Mouse (Mus musculus) E14TG2a.4 (cell line): ENCODE data around the gene Selenon.

Experiments used
- H3K27me3 ChIP-seq: 2 replicates; pipeline ENCODE4 v1.6.1; 2014; ENCODE audit warnings: low read length, control low read depth; ENCODE audit not compliant: insufficient read depth
- H3K36me3 ChIP-seq: 2 replicates; pipeline ENCODE4 v1.6.1; 2014; ENCODE audit warnings: low read length, control low read depth; ENCODE audit not compliant: insufficient read depth
- H3K4me1 ChIP-seq: replicated peaks from 2 replicates; pipeline ENCODE4 v1.6.1; 2014; ENCODE audit warnings: low read depth, low read length, control low read depth
- H3K4me3 ChIP-seq: replicated peaks from 2 replicates; pipeline ENCODE4 v1.5.1; 2014; ENCODE audit warnings: mild to moderate bottlenecking, low read length
- H3K9me3 ChIP-seq: 2 replicates; pipeline ENCODE4 v1.6.1; 2014; ENCODE audit warnings: low read length, control low read depth
- CTCF ChIP-seq: conservative IDR thresholded peaks from 2 replicates; pipeline ENCODE4 v1.5.1; 2014; ENCODE audit warnings: low read length
- NANOG ChIP-seq: IDR thresholded peaks from 2 replicates; pipeline ENCODE4 v1.6.1; 2014; ENCODE audit warnings: borderline replicate concordance, low read length, mixed read lengths
- POU5F1 ChIP-seq: IDR thresholded peaks from 2 replicates; pipeline ENCODE4 v1.6.1; 2014; ENCODE audit warnings: low read length, borderline replicate concordance

The Selenon gene

DNA sequence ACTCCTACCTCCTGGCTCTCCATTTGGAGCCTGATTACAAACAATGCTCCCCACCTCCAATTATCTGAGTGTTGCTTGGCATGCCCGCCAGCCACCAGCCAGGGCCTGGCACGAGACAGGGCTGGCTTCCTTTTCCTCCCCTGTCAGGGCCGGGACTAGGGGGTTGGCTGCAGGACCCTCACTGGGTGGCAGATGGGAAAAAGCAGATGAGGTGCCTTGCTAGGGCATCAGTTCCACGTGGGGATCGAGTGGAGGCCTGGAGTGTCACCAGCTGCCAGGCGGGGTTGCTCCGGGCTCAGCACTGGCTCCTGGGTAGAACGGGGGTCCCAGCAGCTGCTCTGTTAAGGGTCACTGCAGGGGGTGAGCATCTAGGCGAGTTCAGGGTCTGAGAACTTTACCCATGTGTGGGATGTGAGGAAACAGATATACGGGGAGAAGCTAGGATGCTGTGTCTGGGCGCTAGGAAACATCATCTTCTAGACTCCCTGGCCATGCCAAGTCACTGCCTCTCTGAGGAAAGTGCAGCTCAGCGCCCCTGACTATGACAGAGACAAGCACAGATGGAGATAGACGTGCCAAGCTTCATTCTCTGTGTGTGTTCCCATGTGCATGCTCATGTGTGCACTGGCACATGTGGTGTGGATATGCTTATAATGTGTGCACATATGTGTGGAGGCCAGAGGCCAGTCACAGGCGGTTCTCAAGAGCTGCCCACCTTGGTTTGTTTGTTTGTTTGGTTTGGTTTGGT lies 18.9 kb upstream of the Selenon start:
- H3K4me3 ChIP-seq: no peak overlapping the region
- no peak for TF ChIP-seq CTCF
- TF ChIP-seq POU5F1: no peak
- no peak for TF ChIP-seq NANOG
- peaks cover 42% of the 10 kb centered on the region for H3K4me1 ChIP-seq
- H3K27me3 ChIP-seq: peaks cover 16% of the 10 kb centered on the region
- no peaks in the 10 kb centered on the region for H3K36me3 ChIP-seq
- peaks cover 6% of the 10 kb centered on the region for H3K9me3 ChIP-seq

DNA sequence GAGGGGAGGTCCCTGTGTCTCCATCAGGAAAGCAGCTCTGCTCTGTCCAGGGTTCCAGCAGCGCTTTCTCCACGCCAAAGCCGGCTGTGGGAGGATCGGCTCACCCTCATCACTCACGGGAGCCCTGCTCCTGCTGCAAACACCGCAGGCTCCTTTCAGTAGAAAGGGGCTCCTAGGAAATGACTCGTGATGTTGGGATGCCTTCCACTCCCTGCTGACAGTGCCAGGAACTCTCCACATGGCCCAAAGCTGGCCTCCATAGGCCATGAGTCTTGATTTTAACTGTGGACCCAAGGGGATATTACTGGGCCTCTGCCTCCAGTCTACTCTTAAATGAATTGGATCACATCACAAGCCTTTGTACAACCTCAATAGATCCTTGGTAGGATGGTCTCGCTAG lies 17.9 kb upstream of the Selenon start:
- Histone ChIP-seq H3K4me1 (peaks cover 48% of the 10 kb centered on the region), H3K4me3 (no peak overlapping the region), H3K27me3 (peaks cover 16% of the 10 kb centered on the region), H3K9me3 (peaks cover 10% of the 10 kb centered on the region), H3K36me3 (peaks cover 4% of the 10 kb centered on the region; the same call in 1 of the 2 replicates)
- TF ChIP-seq POU5F1 (no peak), CTCF (no peak), NANOG (no peak)

DNA sequence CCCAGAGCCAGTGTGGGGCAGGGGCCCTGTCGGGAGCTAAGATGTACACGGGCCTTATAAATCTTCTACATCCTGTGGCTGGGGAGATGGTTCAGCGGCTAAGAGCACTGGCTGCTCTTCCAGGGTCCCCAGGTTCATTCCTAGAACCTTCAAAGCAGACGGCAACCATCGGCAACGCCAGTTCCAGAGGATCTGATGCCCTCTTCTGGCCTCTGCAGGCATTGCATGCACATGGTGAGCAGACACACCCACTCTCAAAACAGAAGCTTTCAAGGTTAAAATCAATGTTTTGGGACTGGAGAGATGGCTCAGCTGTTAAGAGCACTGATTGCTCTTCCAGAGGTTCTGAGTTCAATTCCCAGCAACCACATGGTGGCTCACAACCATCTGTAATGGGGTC lies 17.2 kb upstream of the Selenon start:
- TF ChIP-seq CTCF (peak; percentile 83), POU5F1 (no peak), NANOG (no peak)

DNA sequence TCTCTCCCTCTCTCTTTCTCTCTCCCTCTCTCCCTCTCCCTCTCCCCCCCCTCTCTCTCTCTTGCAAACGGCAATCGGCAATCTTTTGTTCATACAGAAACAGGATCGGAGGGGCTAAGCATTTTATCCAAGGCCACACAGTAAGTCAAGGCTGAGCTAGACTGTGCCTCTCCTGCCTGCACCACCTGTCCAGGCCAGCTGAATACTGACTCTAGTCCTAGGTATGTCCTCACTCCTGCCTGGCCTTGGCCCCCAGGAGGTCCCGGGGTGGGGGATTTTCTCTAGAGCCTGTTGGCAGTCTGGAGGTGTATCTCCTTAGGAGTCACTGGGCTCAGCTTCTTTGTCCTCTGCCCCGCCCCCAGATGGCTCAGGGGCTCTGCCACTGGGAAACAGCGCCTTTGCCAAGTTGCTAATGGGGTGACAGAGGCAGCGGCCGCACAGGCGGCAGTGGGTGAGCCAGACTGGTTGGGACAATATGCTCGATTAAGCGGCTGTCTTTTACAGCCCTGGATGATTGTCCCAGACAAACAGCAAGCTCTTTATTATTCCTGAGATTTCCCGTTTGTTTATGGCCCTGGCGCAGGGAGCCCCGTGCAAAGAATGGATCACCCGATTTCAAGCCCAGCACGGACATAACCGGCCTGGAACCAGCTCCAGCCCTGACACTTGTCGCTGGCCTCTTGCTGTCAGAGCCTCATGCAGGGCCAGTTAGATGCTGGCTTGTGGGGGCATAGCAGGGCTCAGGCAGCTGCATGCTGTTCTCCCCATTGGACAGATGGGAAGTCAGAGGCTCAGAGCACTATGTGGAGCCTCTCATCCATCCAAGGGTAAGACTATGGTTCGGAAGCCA lies 15.6 kb upstream of the Selenon start:
- no peak for TF ChIP-seq CTCF
- TF ChIP-seq NANOG: no peak
- TF ChIP-seq POU5F1: no peak
- peaks cover 6% of the 10 kb centered on the region for H3K9me3 ChIP-seq
- 0 out of 2 replicates have a peak overlapping the region, but pooled peaks have one; percentile 26 for H3K4me3 ChIP-seq
- peaks cover 9% of the 10 kb centered on the region; the same call in 1 of the 2 replicates for H3K36me3 ChIP-seq
- H3K4me1 ChIP-seq: peaks cover 52% of the 10 kb centered on the region
- peaks cover 16% of the 10 kb centered on the region for H3K27me3 ChIP-seq

More for the DNA sequence above, 17.2 kb upstream of the Selenon start:
- Histone ChIP-seq H3K36me3 (peaks cover 9% of the 10 kb centered on the region; the same call in 1 of the 2 replicates), H3K4me3 (no peak overlapping the region), H3K9me3 (peaks cover 11% of the 10 kb centered on the region), H3K4me1 (peaks cover 52% of the 10 kb centered on the region), H3K27me3 (peaks cover 16% of the 10 kb centered on the region)

DNA sequence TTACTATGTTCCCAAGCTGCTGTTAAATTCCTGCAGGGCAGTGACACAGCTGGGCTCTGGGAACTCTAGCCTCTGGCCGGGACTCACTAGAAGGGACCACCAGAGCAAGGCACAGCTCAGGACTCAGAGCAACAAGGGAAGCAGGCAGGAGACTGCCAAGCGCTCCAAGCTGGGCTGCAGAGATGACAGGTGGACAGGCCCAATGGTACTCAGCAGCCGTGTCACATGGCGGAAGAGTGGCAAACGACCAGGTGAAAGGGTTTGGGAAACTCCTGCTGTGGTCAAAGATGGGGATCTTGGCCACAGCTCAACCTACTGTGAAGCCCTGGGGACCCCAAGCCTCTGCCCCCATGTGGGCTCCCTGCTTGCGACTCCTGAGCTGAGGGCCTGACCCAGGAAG lies 12.1 kb upstream of the Selenon start:
- H3K4me1 ChIP-seq: peaks cover 39% of the 10 kb centered on the region
- peaks cover 16% of the 10 kb centered on the region for H3K27me3 ChIP-seq
- H3K36me3 ChIP-seq: peaks cover 9% of the 10 kb centered on the region; the same call in 1 of the 2 replicates
- H3K9me3 ChIP-seq: peaks cover 6% of the 10 kb centered on the region
- no peak overlapping the region for H3K4me3 ChIP-seq
- TF ChIP-seq POU5F1: no peak
- no peak for TF ChIP-seq NANOG
- TF ChIP-seq CTCF: no peak

DNA sequence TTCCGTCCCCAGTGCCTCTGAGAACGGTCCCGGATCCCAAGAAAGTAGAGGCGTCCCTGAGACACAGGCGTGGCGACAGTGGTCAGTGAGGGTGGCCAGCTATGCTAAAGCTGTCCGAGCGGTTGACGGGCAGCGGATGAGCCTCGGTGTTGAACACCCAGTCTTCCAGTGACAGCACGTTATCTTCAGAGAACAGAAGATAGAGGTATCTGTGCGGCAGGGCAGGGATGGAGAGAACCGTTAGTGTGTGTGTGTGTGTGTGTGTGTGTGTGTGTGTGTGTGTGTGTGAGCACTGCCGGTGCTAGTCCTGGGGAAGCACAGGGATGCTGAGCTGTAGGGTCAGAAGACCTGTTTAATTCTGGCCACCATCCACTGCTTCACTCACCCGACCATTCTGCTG lies 11.7 kb upstream of the Selenon start:
- Histone ChIP-seq H3K4me1 (peaks cover 38% of the 10 kb centered on the region), H3K27me3 (peaks cover 13% of the 10 kb centered on the region), H3K4me3 (no peak overlapping the region), H3K36me3 (peaks cover 9% of the 10 kb centered on the region; the same call in 1 of the 2 replicates), H3K9me3 (peaks cover 6% of the 10 kb centered on the region)
- TF ChIP-seq CTCF (no peak), NANOG (no peak), POU5F1 (no peak)

DNA sequence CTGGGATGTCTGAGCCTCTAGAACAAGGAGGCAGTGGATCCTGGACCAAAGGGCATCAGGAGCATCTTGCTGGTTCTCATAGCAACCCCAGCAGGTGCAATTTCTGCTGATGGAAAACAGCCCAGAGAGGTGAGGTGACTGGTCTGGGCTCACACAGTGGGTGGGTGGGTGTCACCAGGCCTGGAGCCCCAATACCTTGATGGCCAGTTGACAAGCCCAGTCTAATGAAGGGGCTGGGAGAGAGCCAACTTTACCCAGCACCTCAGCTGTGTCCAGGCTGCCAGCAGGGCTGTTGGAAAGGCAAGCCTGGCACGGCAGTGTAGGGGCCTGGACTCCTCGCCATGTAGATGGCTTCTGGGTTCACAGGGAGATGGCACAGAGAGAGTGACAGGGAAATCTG lies 10.0 kb upstream of the Selenon start:
- H3K36me3 ChIP-seq: peaks cover 9% of the 10 kb centered on the region; the same call in 1 of the 2 replicates
- H3K27me3 ChIP-seq: no peaks in the 10 kb centered on the region
- no peak for TF ChIP-seq POU5F1
- no peak for TF ChIP-seq CTCF
- TF ChIP-seq NANOG: no peak
- H3K9me3 ChIP-seq: peaks cover 6% of the 10 kb centered on the region
- no peak overlapping the region for H3K4me3 ChIP-seq
- peaks cover 33% of the 10 kb centered on the region for H3K4me1 ChIP-seq

DNA sequence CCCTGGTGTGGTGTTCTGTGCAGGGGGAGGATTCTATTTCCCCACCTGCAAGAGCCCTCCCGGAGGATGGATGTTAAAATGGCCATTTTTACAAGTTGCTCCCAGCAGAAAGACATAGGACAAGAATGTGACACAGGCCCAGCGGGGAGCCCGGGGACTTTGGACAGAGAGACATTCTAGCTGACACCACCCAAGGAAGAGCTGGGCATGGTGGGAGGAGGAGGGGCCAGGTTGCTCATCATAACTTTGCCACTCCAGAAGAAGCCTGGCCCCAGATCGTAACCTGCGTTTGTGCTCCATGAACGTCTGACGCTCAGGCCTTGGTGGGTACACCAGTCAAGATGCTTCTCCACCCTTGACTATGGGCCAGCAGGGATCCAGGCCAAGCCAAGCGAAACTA lies 8.7 kb upstream of the Selenon start:
- TF ChIP-seq POU5F1 (no peak), CTCF (no peak), NANOG (no peak)
- Histone ChIP-seq H3K27me3 (no peaks in the 10 kb centered on the region), H3K4me1 (peaks cover 22% of the 10 kb centered on the region)

DNA sequence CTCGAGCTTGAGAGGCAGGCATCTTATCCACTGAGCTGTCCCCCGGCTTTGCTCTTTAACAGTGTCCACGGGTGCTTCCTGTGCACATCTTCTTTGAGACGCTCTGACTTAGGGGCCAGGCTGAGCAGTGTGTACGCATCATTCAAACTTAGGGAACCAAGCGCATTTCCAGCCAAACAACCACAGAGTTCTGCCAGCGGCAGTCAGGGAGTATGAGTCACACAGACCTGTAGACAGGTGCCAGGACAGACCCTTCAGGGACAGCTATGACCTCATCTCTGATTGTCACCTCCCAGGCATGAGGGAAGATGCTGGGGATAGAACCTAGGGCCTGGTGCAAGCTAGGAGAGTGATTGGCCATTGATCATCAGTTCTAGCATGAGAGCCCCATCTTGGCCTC lies 7.2 kb upstream of the Selenon start:
- Histone ChIP-seq H3K4me3 (no peak overlapping the region), H3K27me3 (no peaks in the 10 kb centered on the region), H3K4me1 (peaks cover 14% of the 10 kb centered on the region), H3K36me3 (no peaks in the 10 kb centered on the region), H3K9me3 (no peaks in the 10 kb centered on the region)
- TF ChIP-seq POU5F1: no peak
- no peak for TF ChIP-seq NANOG
- no peak for TF ChIP-seq CTCF

More for the DNA sequence above, 8.7 kb upstream of the Selenon start:
- Histone ChIP-seq H3K9me3 (peaks cover 6% of the 10 kb centered on the region), H3K4me3 (no peak overlapping the region), H3K36me3 (peaks cover 9% of the 10 kb centered on the region; the same call in 1 of the 2 replicates)
